Mouse (Mus musculus): ENCODE results near the gene Gjd2. TPM values are rescaled to one million over a fixed set of nuclear protein-coding genes. Genes with fewer than 3 reads are reported as not detected.

Gjd2 gene
- polyA plus RNA-seq, 1 experiment from 2014 or later = 0.51 TPM

GRCm38 (mm10) chr2:114046151-114046664, 32.8 kb upstream of the Gjd2 start:
- no peaks in the 10 kb centered on the region for H3K4me1 ChIP-seq (replicated peaks; ENCODE audit: control insufficient read depth, insufficient read depth, low read length)
- H3K9me3 ChIP-seq (ENCODE audit: control insufficient read depth) = no peaks in the 10 kb centered on the region
- no peak overlapping the region for H3K4me2 ChIP-seq (replicated peaks; ENCODE audit: low read depth)
- no peak overlapping the region for H3K9ac ChIP-seq (ENCODE audit: low read depth, low read length)
- H3K4me3 ChIP-seq (ENCODE audit: low read depth, low read length) = no peak overlapping the region
- H3K27ac ChIP-seq (ENCODE audit: low read depth, low read length) = no peak overlapping the region
- no peaks in the 10 kb centered on the region for H3K36me3 ChIP-seq (ENCODE audit: control insufficient read depth, insufficient read depth)
- 93% methylated on average over 5 of the region's 5 CpGs for WGBS
- no peak for TF ChIP-seq CTCF (IDR thresholded peaks at IDR 0.05; ENCODE audit: low read depth)
- no peaks in the 10 kb centered on the region for H3K27me3 ChIP-seq (replicated peaks; ENCODE audit: control insufficient read depth, insufficient read depth, low read length)
- ATAC-seq = no peak

GRCm38 (mm10) chr2:114037926-114038325, 24.5 kb upstream of the Gjd2 start:
- WGBS = 67% methylated on average over 2 of the region's 2 CpGs
- ATAC-seq = no peak
- H3K27ac ChIP-seq (ENCODE audit: low read depth, low read length) = no peak overlapping the region
- H3K9ac ChIP-seq (ENCODE audit: low read depth, low read length) = no peak overlapping the region
- H3K9me3 ChIP-seq (ENCODE audit: control insufficient read depth) = no peaks in the 10 kb centered on the region
- H3K27me3 ChIP-seq (replicated peaks; ENCODE audit: control insufficient read depth, insufficient read depth, low read length) = no peaks in the 10 kb centered on the region
- H3K4me2 ChIP-seq (replicated peaks; ENCODE audit: low read depth) = no peak overlapping the region
- H3K4me1 ChIP-seq (replicated peaks; ENCODE audit: control insufficient read depth, insufficient read depth, low read length) = no peaks in the 10 kb centered on the region
- TF ChIP-seq CTCF (IDR thresholded peaks at IDR 0.05; ENCODE audit: low read depth) = no peak
- H3K36me3 ChIP-seq (ENCODE audit: control insufficient read depth, insufficient read depth) = no peaks in the 10 kb centered on the region
- no peak overlapping the region for H3K4me3 ChIP-seq (ENCODE audit: low read depth, low read length)

DNA sequence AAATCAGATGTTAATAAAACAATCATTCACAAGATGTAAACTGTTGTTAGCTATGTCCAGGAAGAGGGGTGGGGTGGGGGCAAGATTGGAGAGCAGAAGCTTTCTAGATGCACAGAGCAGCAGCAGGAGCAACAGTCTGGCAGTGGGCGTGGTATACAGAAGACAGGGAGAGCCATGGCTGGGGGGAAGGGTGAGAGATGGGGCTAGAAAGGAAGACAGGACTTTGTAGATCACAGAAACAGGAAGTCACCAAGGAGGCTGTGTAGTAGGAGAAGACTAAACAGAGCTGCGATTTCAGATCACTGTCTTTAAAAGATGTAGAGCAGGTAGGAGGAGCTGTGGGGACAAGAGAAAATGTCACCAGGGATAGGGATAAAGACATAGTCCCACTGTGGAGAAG, 18.8 kb upstream of the Gjd2 start:
- Histone ChIP-seq H3K9ac (ENCODE audit: low read depth, low read length) (no peak overlapping the region), H3K4me2 (replicated peaks; ENCODE audit: low read depth) (no peak overlapping the region), H3K36me3 (ENCODE audit: control insufficient read depth, insufficient read depth) (no peaks in the 10 kb centered on the region), H3K27me3 (replicated peaks; ENCODE audit: control insufficient read depth, insufficient read depth, low read length) (no peaks in the 10 kb centered on the region), H3K4me1 (replicated peaks; ENCODE audit: control insufficient read depth, insufficient read depth, low read length) (no peaks in the 10 kb centered on the region), H3K4me3 (ENCODE audit: low read depth, low read length) (no peak overlapping the region), H3K9me3 (ENCODE audit: control insufficient read depth) (no peaks in the 10 kb centered on the region), H3K27ac (ENCODE audit: low read depth, low read length) (no peak overlapping the region)
- ATAC-seq = no peak
- no peak for TF ChIP-seq CTCF (IDR thresholded peaks at IDR 0.05; ENCODE audit: low read depth)
- WGBS = 46% methylated on average over 2 of the region's 2 CpGs

DNA sequence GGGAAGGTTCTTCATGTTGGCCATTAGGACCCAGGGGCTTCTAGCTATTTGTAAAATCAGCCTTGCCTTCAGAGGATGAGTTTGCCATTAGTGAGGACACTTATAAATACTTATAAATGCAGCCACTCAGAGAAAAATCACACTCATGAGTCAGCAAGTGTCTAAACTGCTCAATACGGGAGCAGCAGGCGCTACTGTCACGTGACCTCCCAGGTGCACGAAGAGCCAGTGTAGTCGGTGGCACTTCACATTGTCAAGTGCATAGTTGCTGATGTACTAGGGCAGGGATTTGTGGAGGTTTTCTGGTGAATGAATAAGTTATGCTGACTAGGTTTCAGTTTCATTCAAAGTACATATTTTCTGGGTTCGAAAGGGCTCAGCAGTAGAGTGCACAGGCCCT, 10.0 kb upstream of the Gjd2 start:
- Histone ChIP-seq H3K27me3 (replicated peaks; ENCODE audit: control insufficient read depth, insufficient read depth, low read length) (no peaks in the 10 kb centered on the region), H3K4me2 (replicated peaks; ENCODE audit: low read depth) (no peak overlapping the region), H3K9ac (ENCODE audit: low read depth, low read length) (no peak overlapping the region), H3K36me3 (ENCODE audit: control insufficient read depth, insufficient read depth) (no peaks in the 10 kb centered on the region), H3K4me3 (ENCODE audit: low read depth, low read length) (no peak overlapping the region), H3K27ac (ENCODE audit: low read depth, low read length) (no peak overlapping the region), H3K9me3 (ENCODE audit: control insufficient read depth) (no peaks in the 10 kb centered on the region), H3K4me1 (replicated peaks; ENCODE audit: control insufficient read depth, insufficient read depth, low read length) (no peaks in the 10 kb centered on the region)
- no peak for ATAC-seq
- TF ChIP-seq CTCF (IDR thresholded peaks at IDR 0.05; ENCODE audit: low read depth) = no peak
- 84% methylated on average over 6 of the region's 6 CpGs for WGBS

GRCm38 (mm10) chr2:114020210-114020563, 6.8 kb upstream of the Gjd2 start:
- TF ChIP-seq CTCF (IDR thresholded peaks at IDR 0.05; ENCODE audit: low read depth) = no peak
- Histone ChIP-seq H3K9me3 (ENCODE audit: control insufficient read depth) (no peaks in the 10 kb centered on the region), H3K9ac (ENCODE audit: low read depth, low read length) (no peak overlapping the region), H3K36me3 (ENCODE audit: control insufficient read depth, insufficient read depth) (no peaks in the 10 kb centered on the region), H3K4me2 (replicated peaks; ENCODE audit: low read depth) (no peak overlapping the region), H3K27me3 (replicated peaks; ENCODE audit: control insufficient read depth, insufficient read depth, low read length) (0 out of 2 replicates have a peak, but pooled peaks cover 4% of the 10 kb centered on the region), H3K4me3 (ENCODE audit: low read depth, low read length) (no peak overlapping the region), H3K4me1 (replicated peaks; ENCODE audit: control insufficient read depth, insufficient read depth, low read length) (no peaks in the 10 kb centered on the region), H3K27ac (ENCODE audit: low read depth, low read length) (no peak overlapping the region)
- ATAC-seq = no peak

GRCm38 (mm10) chr2:114019474-114020209, 6.2 kb upstream of the Gjd2 start:
- H3K9ac ChIP-seq (ENCODE audit: low read depth, low read length) = no peak overlapping the region
- no peak overlapping the region for H3K4me3 ChIP-seq (ENCODE audit: low read depth, low read length)
- 84% methylated on average over 11 of the region's 11 CpGs for WGBS
- H3K27me3 ChIP-seq (replicated peaks; ENCODE audit: control insufficient read depth, insufficient read depth, low read length) = peaks cover 9% of the 10 kb centered on the region
- no peaks in the 10 kb centered on the region for H3K4me1 ChIP-seq (replicated peaks; ENCODE audit: control insufficient read depth, insufficient read depth, low read length)
- no peak overlapping the region for H3K4me2 ChIP-seq (replicated peaks; ENCODE audit: low read depth)
- no peaks in the 10 kb centered on the region for H3K36me3 ChIP-seq (ENCODE audit: control insufficient read depth, insufficient read depth)
- H3K9me3 ChIP-seq (ENCODE audit: control insufficient read depth) = no peaks in the 10 kb centered on the region
- no peak for ATAC-seq
- H3K27ac ChIP-seq (ENCODE audit: low read depth, low read length) = no peak overlapping the region
- TF ChIP-seq CTCF (IDR thresholded peaks at IDR 0.05; ENCODE audit: low read depth) = no peak

Measured in intestine, postnatal 0 days (tissue).